Mouse (Mus musculus) cerebellum, adult 18-20 months (tissue): ENCODE results near the gene Mtmr1.

Experiments used
- DNase-seq, 2 experiments: peaks; one replicate each; pipeline ENCODE4 v3.0.0; 2021

Gene Mtmr1

GRCm38 (mm10) chrX:71456078-71456737 lies 91.6 kb downstream of the Mtmr1 start:
- DNase-seq, result no peak

GRCm38 (mm10) chrX:71464138-71464826 lies 99.7 kb downstream of the Mtmr1 start:
- no peak for DNase-seq

- no peak for DNase-seq
These were observed 100.9 kb downstream of the Mtmr1 start for GRCm38 (mm10) chrX:71465417-71465816.

GRCm38 (mm10) chrX:71467491-71467890 lies 102.9 kb downstream of the Mtmr1 start:
- no peak for DNase-seq
